Mouse (Mus musculus): ENCODE measurements around the gene Rab3il1.

The Rab3il1 gene

DNA sequence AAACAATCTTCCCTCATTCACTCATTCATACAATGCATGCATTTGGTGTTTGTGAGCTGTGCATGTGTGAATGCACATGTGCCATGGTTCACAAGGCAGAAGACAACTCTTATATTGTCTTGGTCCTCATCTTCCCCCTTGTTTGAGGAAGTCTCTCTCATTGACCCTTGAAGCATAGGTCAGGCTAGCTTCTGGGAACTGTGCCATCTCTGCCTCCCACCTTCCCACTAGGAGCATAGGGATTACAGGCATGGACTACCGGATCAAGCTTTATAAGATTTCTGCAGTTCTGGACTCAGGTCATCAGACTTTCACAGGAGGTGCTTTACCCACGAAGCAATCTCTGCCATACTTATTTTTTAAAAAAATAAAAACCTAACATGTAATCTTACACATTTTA lies 36.1 kb downstream of the Rab3il1 start:
- in situ Hi-C loops (cut with MboI, MseI) = no loop called here

DNA sequence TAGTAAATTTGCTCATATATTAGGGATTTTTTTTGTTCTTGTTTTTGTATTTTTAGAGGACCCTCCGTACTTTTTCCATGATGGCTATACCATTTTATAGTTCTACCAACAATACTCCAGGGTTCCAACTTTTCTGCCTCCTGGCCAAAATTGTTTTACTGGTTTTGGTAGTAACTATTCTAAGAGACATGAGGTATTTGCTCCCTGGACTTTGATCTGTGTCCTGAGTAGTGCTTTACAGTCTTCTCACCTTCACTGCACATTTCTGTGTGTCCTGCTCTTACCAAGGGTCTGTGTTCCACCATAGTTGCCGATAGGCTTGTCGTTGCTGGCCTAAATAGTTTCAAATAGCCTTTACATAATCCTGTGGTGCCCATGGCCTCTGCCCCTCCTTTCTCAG lies 36.9 kb downstream of the Rab3il1 start:
- in situ Hi-C loops (cut with MboI, MseI) = no loop called here

DNA sequence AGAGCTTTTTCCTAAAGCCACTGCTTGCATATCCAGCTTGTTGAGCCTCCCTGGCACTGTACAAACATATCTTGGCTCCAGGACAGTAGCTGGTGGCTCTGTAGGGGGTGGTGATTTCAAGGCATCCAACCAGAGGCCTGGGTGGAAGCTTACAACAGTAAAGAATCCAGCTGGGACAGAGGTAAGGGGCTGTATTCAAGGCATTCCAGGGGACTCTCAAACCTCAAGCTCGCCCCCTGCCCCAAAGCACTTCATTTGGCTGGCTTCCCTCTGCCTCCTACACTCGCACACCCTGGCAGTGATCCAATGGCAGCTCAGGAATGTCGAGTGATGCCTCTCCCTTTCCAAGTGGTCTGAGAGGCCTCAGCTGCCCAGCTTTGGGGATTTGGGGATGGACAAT lies 37.4 kb downstream of the Rab3il1 start:
- in situ Hi-C loops (cut with MboI, MseI) = no loop called here

DNA sequence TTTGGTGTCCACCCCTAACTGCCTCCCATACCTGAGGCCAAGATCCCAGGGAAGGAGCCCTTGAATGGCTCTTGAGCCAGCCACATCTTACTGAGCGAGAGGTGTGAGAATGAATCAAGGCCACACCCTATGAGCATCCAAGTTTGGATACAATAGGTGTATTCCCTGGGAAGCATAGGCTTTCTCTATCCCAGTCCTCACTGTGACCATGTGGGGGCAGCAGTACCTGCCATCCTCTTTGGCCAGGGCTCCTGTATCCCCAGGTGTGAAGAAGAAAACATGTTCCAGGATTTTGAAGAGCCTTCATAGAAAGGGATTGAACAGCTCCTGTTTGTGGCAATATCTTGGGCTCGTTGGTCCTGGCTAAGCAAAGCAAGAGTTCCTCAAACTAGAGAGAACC lies 38.1 kb downstream of the Rab3il1 start:
- in situ Hi-C loops (cut with MboI, MseI) = no loop called here

DNA sequence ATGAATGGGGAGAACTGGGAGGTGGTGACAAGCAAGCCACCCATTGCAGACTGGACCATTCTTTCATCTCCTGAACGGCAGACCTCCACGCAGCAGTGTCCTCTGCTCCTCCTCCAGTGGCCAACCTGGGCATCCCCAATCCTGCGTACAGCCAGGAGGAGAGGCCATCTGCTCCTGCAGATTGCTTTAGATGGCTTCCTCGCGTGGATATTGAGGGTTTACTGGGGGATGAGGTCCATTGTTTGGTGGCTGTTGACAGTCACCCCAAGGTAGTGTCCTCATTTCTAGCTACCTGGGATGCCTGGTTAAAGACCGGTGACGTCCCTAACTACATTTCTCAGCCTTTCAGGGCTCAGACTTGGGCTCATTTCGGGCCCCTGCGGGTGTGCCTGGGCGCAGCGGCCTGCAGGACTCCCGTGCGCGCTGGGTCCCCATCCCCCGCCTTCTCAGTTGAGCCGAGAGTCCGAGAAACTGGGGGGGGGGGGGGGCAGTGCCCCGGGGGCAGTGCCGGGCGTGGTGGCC lies 39.5 kb downstream of the Rab3il1 start:
- in situ Hi-C loops (cut with MboI, MseI) = no loop called here

DNA sequence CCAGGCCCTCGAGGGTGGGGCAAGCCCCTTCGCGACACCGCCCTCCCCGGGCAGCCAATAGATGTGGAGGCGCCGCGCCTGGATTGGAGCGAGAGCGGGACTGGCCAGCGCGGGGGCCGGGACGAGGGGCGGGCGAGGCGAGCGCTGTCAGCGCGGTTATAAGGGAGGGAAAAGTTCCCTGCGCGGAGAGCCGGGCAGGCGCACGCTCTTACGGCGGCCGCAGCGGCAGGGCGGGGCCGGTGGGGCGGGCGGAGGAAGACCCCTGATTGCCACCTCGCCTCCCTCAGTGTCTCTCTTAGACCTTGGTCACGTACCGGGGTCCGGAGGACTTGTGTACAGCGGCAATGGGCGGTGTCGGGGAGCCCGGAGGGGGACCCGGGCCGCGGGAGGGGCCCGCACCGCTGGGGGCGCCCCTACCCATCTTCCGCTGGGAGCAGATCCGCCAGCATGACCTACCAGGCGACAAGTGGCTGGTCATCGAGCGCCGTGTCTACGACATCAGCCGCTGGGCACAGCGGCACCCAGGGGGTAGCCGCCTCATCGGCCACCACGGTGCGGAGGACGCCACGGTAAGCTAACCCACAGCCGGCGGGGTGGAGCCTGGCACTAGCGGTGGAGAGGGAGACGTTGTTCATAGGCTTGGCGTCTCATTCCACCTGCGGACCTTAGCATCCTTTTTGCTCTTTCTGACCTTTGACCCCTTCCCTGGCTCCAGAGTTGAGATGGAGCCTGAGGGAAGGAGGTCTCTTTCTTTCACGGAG lies 40.1 kb downstream of the Rab3il1 start, which contains the start of gene Fads3:
Gene Fads3, plus strand, starts transcription at position 182 of the 761 bp plus-strand sequence.
- in situ Hi-C loops (cut with MboI, MseI) = no loop called here

DNA sequence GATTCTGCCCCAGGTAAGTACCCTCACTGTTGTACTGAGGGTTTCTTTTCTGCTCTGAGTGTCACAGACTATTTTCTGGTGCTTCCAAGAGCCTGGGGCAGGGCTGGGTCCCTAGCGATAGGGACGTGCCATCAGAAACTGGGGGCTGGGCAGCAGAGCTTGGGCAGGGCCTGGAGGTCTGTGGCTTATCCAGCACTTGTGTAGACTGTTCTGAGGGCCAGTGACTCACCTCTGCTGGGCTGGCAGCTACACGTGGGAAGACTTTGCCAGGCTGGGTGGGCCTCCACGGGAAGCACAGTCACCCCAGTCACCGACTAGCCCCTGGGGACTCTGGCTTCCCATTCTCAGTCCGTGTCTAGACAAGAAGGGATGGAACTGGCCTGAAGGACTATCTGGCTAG lies 40.8 kb downstream of the Rab3il1 start:
- in situ Hi-C loops (cut with MboI, MseI) = no loop called here

DNA sequence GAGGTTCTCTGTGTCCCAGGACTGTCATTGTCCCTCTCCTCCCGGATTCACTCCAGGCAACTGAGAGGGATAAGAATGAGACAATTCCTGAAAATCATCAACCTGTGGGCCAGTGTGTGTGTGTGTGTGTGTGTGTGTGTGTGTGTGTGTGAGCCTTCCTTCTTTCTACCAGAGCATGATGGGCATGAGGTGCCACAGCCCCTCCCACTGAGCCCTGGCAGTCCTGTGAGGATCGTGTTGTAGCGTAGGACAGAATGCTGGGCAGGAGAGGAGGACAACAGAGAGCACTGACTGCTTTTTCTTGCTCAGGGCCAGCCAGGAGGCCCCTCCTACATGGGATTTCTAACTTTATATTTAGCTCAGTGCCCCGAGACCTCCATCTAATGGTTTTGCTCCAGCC lies 41.3 kb downstream of the Rab3il1 start:
- in situ Hi-C loops (cut with MboI, MseI) = no loop called here

DNA sequence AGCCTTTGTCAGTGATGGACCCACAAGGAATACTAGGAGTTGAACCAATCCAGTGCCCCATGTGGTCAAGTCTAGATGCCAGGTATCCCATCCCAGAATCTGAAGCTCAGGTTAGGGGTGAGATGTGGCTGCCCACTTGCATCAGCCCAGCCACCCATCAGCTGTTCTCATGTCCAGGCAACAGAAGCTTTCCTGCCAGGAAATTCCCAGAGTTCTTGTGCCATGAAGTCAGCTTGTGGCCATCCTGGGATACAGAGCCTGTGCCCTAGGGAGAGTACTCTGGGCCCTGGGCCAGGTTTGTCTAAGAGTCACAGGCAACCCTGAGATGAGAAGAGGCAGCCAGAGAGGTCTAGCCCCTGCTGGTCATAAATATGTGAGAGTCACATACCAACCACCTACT lies 42.2 kb downstream of the Rab3il1 start:
- in situ Hi-C loops (cut with MboI, MseI) = no loop called here

DNA sequence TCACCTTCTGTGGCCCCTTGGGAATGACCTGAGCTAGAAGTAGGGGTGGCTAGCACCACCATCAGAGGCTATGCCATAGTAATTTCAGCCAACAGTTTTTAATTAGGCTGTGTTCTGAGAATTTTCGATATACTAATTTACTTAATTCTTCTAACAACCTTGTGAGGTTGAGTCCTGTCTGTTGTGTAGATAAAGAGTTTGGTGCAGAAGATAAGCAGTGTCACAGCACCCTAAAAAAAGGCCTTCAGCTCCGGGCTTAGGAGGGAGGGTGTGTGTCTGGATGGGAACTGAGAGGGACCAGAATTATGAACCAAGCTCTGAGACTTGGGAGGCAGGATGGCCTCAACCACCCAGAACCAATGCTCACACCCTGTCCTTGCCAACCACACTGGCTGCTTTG lies 44.2 kb downstream of the Rab3il1 start:
- in situ Hi-C loops (cut with MboI, MseI) = no loop called here

DNA sequence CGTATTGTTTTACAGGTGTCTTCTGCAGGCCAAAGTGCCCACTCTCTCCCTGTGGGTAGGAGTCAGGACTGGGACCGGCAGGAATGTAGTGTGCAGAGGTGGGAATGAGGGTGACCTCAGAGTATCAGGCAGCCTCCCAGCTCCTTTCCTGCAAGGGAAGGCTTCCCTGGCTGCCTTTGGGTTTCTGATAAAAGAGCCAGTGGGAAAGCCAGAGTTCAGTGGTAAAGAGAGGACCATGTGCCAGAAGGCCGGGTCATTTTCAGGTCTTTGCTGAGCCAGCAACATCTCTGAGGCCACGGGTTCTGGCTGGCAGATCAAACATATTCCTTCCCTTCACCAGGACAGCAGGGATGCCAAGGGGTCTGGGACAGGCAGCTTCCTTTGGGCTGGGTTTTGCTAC lies 44.9 kb downstream of the Rab3il1 start:
- in situ Hi-C loops (cut with MboI, MseI) = no loop called here

DNA sequence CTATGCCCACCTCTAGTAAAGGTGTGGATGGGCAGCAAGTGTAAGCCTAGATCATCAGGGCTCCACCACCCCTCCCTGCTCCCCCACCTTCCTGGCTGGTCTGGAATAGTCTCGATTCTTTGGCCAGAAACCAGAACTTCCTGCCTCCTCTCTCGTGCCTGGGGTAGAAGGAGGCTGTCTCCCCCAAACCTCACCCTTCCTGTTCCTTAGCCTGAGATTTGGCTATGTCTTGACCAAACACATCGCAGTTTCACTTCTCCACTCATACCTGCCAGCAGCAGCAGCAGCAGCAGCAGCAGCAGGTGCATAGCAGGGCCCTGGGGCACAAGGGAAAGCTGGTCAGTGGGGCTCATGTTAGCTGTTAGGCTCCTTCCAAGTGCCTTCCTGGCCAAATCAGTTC lies 45.5 kb downstream of the Rab3il1 start:
- in situ Hi-C loops (cut with MboI, MseI) = no loop called here

DNA sequence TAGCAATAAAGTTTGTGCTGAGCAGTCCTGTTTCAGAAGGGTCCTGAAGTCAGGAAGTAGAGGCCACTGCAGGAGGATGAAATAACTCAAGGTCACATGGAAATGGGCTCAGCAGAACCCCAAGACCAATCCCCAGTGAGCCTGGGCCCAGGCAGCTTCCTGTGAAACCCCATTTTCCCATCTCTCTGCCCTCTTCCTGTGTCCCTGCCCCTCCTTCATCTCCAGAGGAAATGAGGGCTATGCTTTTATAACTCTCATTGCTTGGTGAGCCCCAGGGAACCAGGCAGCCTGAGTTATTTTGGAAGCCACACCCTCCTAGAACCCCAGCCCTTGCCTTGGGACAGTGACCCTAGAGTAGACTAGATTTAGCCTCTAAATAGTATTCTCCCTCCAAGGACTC lies 48.1 kb downstream of the Rab3il1 start:
- in situ Hi-C loops (cut with MboI, MseI) = no loop called here

DNA sequence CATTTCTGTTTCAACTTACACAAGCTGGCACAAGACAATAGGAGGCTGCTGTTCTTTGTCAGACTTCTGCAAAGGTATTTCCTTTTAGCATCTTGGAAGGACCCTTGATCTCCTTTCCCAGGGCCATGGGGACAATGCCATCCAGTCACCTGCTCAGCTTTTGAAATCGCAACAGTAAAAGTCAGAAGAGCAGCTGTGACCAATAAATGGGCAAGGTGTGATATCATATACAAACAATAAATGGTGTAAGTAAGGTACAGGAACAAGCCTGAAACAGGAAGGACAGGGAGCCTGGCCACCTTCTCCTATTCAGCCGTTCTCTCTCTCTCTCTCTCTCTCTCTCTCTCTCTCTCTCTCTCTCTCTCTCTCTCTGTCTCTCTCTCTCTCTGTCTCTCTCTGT lies 49.0 kb downstream of the Rab3il1 start:
- in situ Hi-C loops (cut with MboI, MseI) = no loop called here

DNA sequence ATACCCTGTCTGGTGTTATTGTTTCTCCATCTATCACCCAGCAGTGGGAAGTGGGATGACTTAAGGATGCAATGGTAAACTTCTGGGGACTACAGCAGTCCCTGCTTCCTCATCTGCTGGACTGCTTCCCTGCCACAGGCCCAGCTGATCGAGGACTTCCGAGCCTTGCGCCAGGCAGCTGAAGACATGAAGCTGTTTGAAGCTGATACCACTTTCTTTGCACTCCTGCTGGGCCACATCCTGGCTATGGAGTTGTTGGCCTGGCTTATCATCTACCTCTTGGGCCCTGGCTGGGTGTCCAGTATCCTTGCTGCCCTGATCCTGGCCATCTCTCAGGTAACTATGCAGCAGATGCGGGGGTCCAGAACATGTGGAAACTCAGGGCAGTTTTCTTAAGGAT lies 51.2 kb downstream of the Rab3il1 start:
- in situ Hi-C loops (cut with MboI, MseI) = no loop called here

DNA sequence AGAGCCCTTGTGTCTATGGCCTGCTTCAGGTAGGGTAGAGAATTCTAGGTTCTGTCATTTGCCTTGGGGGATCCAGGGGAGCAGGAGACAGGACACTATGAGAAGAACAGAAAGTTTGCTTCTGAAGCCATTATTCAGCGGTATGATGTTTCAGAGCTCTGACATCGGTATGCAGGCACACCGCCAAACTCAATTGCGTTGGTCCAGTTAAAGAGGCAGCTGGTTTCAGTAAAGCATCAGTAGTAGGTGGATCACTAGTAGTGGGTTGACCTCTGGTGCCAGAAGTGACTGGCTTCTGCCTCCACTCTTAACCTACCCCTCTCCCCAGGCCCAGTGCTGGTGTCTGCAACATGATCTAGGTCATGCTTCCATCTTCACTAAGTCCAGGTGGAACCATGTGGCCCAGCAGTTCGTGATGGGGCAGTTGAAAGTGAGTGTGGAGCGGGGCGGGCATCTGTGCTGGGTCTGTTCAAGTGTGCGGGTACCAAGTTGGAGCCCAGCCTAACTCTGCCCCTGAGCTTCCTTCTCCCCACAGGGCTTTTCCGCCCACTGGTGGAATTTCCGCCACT lies 52.3 kb downstream of the Rab3il1 start:
- in situ Hi-C loops (cut with MboI, MseI) = no loop called here

DNA sequence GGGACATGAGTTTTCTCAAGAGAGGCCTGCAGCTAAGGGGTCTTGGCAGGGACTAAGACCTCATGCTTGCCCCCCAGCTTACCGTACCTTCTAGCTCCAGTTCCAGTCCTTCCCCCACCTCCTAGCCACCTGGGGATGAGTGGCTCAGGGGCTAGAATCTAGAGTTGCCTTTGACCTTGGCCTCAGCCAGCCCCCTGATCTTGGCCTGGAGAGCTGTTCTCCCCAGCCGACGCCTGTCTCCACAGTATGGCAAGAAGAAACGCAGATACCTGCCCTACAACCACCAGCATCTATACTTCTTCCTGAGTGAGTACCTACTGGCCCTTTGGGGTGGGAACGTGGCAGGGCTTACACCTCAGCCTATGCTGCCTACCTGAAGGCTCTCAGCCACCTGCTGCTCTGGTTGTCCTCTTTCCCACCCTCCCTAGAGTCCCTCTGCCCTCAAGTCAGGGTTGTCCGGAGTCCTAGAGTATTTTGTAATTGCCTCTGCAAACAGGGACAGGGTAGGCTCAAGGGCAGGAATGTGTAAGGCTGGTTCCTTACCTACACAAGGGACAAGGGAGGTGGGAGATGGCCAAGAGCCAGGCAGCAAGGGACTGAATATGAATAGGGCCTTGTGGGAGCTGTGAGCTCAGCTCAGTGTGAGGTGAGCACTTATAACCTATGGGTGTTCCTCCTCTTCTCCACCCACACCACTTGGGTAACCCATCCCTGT lies 53.0 kb downstream of the Rab3il1 start:
- in situ Hi-C loops (cut with MboI, MseI) = no loop called here

DNA sequence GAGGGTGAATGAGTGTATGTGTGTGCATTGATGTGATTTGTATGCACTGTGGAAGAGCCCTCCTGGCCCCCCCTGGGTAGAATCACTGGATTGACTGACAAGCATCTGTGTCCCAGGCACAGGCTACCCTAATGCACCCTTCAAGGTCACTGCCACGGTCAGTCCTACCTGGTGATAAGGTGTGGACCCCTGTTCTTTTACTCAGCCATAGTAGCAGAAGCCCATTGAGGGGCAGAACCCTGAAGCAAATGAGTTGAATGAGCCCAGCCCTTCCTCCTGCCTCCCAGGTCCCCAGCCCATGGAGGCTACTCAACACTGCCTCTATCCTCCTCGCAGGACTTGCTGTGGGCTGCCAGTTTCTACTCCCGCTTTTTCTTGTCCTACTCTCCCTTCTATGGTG lies 53.8 kb downstream of the Rab3il1 start:
- in situ Hi-C loops (cut with MboI, MseI) = no loop called here

DNA sequence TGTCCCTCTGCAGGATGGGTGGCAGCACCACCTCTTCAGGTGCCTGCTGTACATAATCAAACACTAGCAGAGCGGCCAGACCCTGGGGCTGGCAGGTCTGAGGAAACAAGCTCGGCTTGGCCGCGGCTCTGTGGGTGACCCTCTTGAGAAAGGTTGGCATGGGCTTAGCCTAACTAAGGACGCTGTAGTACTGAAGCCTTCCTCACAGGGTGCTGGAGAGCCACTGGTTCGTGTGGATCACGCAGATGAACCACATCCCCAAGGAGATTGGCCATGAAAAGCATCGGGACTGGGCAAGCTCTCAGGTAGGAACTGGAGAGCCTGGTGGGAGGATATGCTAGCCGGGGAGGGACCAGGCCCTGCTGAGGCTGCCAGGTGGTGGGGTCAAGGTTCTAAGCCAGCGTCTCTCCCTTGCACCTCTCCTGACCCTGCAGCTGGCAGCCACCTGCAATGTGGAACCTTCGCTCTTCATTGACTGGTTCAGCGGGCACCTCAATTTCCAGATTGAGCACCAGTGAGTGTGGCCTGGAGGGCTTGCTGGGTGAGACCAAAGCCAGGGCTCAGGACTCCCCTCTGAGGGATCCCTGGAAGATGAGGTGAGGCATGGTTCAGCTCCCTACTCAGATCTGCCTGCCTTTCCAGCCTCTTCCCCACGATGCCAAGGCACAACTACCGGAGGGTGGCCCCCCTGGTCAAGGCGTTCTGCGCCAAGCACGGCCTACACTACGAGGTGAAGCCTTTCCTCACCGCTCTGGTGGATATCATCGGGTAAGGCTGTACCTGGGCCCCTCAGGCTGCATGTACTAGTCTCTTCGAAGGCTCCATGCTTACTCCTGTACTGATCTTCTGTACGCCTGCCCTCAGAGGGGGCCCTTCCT lies 54.6 kb downstream of the Rab3il1 start:
- in situ Hi-C loops (cut with MboI, MseI) = no loop called here

DNA sequence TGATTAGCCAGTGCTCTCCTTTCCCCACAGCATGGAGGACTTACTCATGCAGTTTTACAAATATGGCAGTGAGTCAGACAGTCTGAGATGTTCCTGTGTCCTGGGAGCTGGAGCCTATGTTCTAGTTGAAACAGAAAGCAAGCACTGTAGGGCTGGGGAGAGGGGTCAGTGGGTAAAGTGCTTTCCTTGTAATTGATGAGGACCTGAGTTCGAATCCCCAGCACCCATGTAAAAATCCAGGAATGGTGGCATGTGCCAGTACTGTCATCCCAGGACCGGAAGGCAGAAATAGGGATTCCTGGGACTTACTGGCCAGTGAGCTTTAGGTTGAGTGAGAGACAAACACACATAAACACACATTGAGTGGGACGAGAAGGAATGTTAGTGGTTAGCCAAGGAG lies 55.2 kb downstream of the Rab3il1 start:
- in situ Hi-C loops (cut with MboI, MseI) = no loop called here

DNA sequence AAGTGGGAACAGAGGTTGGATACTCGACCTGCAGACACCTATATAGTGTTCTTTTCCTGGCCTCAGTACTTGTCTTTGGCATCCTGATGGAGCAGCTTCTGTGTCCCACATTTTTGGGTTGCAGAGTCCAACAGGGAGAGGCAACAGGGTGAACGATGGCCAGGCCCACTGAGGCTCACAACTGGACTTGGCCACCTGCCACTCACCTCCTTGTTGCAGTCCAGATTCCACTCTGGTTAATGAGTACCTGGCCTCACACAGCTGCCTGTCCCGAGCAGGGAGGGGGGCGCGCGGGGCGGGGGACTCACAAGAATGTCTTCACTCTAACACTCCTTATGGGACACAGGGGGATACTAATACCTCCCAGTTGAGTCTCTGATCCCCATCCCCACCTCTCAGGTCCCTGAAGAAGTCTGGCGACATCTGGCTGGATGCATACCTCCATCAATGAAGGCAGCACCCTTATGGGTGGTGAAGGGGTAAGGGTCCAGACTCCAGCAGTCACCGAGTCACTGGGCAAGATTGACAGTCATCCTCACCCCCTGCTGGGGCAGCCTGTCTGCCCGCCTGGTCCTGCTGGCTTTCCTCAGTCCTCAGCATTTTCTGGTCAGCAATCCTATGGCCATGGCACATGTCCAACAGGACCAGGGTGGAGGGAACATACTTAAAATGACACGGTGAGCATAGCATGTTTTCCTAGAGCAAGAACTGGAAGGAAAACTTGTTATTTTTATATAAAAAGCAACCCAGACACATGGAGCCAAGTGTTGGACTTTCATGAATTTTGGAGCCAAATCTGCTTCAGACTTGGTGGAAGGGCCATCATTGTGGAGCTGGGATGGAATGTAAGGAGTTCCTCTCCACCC lies 56.2 kb downstream of the Rab3il1 start:
- in situ Hi-C loops (cut with MboI, MseI) = no loop called here
